Mouse (Mus musculus) small intestine, adult 2 months (tissue): ENCODE measurements at regions not wholly inside any gene's neighbourhood (a gene's known extent, or its start where the extent isn't known, plus 50 kb on each side); places are given as distances from the start of the nearest gene placed in this dataset.

Experiments
- CTCF ChIP-seq: fragments of 200-500 bp; IDR thresholded peaks from 2 replicates; pipeline ENCODE4 v1.5.1; 2012; ENCODE audit warnings: low read depth, mild to moderate bottlenecking, control low read depth, inconsistent platforms, low read length, moderate library complexity, mixed read lengths; ENCODE audit not compliant: insufficient replicate concordance, insufficient read length; ENCODE audit errors: extremely low read depth
- POLR2A ChIP-seq: fragments of 200-500 bp; IDR thresholded peaks from 2 replicates; pipeline ENCODE4 v1.6.1; 2012; ENCODE audit warnings: low read depth, mild to moderate bottlenecking, control low read depth, inconsistent platforms, low read length, moderate library complexity

DNA sequence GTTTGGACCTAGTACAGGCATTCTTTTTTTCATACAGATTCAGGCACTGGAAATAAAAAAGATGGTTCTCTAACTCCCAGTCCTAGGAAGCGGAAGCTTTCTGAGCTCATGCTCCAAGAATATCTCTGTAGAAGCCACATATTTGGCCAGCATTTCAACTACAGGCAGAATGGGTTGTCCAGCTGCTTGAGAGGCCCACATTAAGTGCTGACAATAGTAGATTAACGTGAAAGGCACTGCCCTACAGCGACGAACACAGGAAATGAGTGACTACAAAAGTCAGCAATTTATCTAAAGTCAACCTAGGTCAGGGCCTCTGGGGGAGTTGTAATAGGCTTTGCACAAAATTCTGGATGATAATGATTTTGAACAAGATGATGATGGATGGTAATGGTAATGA is 125.5 kb upstream of the Tmem28 start:
- TF ChIP-seq POLR2A (no peak), CTCF (no peak)
